Mouse (Mus musculus): ENCODE results near the gene Tinagl1. TPM values are rescaled to one million over a fixed set of nuclear protein-coding genes. Genes with fewer than 3 reads are reported as not detected.

Tinagl1 gene
- total RNA-seq, 2 experiments from 2014 or later, result 3.3 TPM

- no peak for DNase-seq (ENCODE audit: low spot score in 2 of 2)
These were observed 26.5 kb downstream of the Tinagl1 start for GRCm38 (mm10) chr4:130148405-130148804.

- no peak for DNase-seq (ENCODE audit: low spot score in 2 of 2)
These were observed 33.1 kb downstream of the Tinagl1 start for GRCm38 (mm10) chr4:130141786-130142185.

- peak; percentile 54 to 60 for DNase-seq (ENCODE audit: low spot score in 2 of 2)
These were observed 33.9 kb downstream of the Tinagl1 start for GRCm38 (mm10) chr4:130140992-130141402.

- DNase-seq (ENCODE audit: low spot score in 2 of 2), result no peak
These were observed 35.8 kb downstream of the Tinagl1 start, which contains the start of gene Hcrtr1 for GRCm38 (mm10) chr4:130139214-130139492. Hcrtr1 (minus strand) TSS chr4:130139359.

GRCm38 (mm10) chr4:130138441-130139213 lies 36.3 kb downstream of the Tinagl1 start:
- peak; percentile 82 to 89 for DNase-seq (ENCODE audit: low spot score in 2 of 2)

- DNase-seq (ENCODE audit: low spot score in 2 of 2), result no peak
These were observed 41.5 kb downstream of the Tinagl1 start for GRCm38 (mm10) chr4:130133399-130133798.

GRCm38 (mm10) chr4:130131448-130132105 lies 43.3 kb downstream of the Tinagl1 start:
- no peak for DNase-seq (ENCODE audit: low spot score in 2 of 2)

GRCm38 (mm10) chr4:130130641-130131350 lies 44.1 kb downstream of the Tinagl1 start:
- DNase-seq (ENCODE audit: low spot score in 2 of 2), result peak in 1 of 2 experiments; percentile 15

GRCm38 (mm10) chr4:130130082-130130481 lies 44.8 kb downstream of the Tinagl1 start:
- DNase-seq (ENCODE audit: low spot score in 2 of 2), result no peak

GRCm38 (mm10) chr4:130128907-130129306 lies 46.0 kb downstream of the Tinagl1 start:
- DNase-seq (ENCODE audit: low spot score in 2 of 2), result no peak

- no peak for DNase-seq (ENCODE audit: low spot score in 2 of 2)
These were observed 49.0 kb downstream of the Tinagl1 start for GRCm38 (mm10) chr4:130125935-130126334.

GRCm38 (mm10) chr4:130125164-130125563 lies 49.8 kb downstream of the Tinagl1 start:
- no peak for DNase-seq (ENCODE audit: low spot score in 2 of 2)

- DNase-seq (ENCODE audit: low spot score in 2 of 2), result no peak
These were observed 50.8 kb downstream of the Tinagl1 start for GRCm38 (mm10) chr4:130124110-130124509.

- no peak for DNase-seq (ENCODE audit: low spot score in 2 of 2)
These were observed 51.9 kb downstream of the Tinagl1 start for GRCm38 (mm10) chr4:130123020-130123419.

- DNase-seq (ENCODE audit: low spot score in 2 of 2), result no peak
These were observed 53.4 kb downstream of the Tinagl1 start for GRCm38 (mm10) chr4:130121560-130121959.

- no peak for DNase-seq (ENCODE audit: low spot score in 2 of 2)
These were observed 54.2 kb downstream of the Tinagl1 start for GRCm38 (mm10) chr4:130120752-130121151.

Other genes with a start within 250 kb of the Tinagl1 start
- gene Spocd1, start 245.9 kb downstream of the Tinagl1 start, total RNA-seq (2021), result under 1 TPM; 0.18 to 0.48 TPM
- 100 to 1,000 TPM; 390 to 419 TPM for gene Adgrb2, start 190.3 kb downstream of the Tinagl1 start, total RNA-seq (2021)
- 10 to 100 TPM; 17.9 to 26.0 TPM for gene Col16a1, start 127.3 kb downstream of the Tinagl1 start, total RNA-seq (2021)
- gene Pef1, start 72.6 kb downstream of the Tinagl1 start, total RNA-seq (2021), result 10 to 100 TPM; 37.4 to 39.7 TPM
- 10 to 100 TPM; 12.5 to 14.3 TPM for gene Hcrtr1, start 35.8 kb downstream of the Tinagl1 start, total RNA-seq (2021)
- not detected for gene Gm853, start 47.3 kb upstream of the Tinagl1 start, total RNA-seq (2021)
- 1 to 10 TPM; 6.3 to 6.4 TPM for gene Serinc2, start 104.1 kb upstream of the Tinagl1 start, total RNA-seq (2021)
- 100 to 1,000 TPM; 142 to 168 TPM for gene Fabp3, start 133.5 kb upstream of the Tinagl1 start, total RNA-seq (2021)
- not detected for gene Gm10570, start 133.6 kb upstream of the Tinagl1 start, total RNA-seq (2021)
- 10 to 100 TPM; 54.9 to 57.8 TPM for gene Zcchc17, start 184.8 kb upstream of the Tinagl1 start, total RNA-seq (2021)
- gene Snrnp40, start 185.0 kb upstream of the Tinagl1 start, total RNA-seq (2021), result 10 to 100 TPM; 30.5 to 37.9 TPM